Mouse (Mus musculus) macrophage (primary cell): ENCODE results near the gene Itga5. TPM values are rescaled to one million over a fixed set of nuclear protein-coding genes. Genes with fewer than 3 reads are reported as not detected.

ENCODE experiments used
- polyA plus RNA-seq: library from polyadenylated mRNA; stranded (reverse); fragments of 250-400 nt; gene quantifications from 3 replicates; pipeline ENCODE4 v1.2.4, GENCODE M21; 2018; ENCODE audit warnings: inconsistent platforms

Gene Itga5
- polyA plus RNA-seq, 1 experiment from 2014 or later: 24.4 TPM

Other genes starting within 250 kb of the Itga5 start
- 3.2 to 6.0 TPM (median 5.0 TPM) in 3 replicates for gene Smug1, start 199.7 kb downstream of the Itga5 start, polyA plus RNA-seq
- gene Cbx5, start 126.9 kb downstream of the Itga5 start, polyA plus RNA-seq: 12.1 to 27.7 TPM (median 15.0 TPM) in 3 replicates
- 108 to 322 TPM (median 228 TPM) in 3 replicates for gene Hnrnpa1, start 126.3 kb downstream of the Itga5 start, polyA plus RNA-seq
- gene Nfe2, start 108.4 kb downstream of the Itga5 start, polyA plus RNA-seq: 0.79 to 3.5 TPM (median 1.8 TPM) in 3 replicates
- 123 to 145 TPM (median 136 TPM) in 3 replicates for gene Copz1, start 94.0 kb downstream of the Itga5 start, polyA plus RNA-seq
- 0.93 to 14.5 TPM (median 3.7 TPM) in 3 replicates for gene Gpr84, start 56.2 kb downstream of the Itga5 start, polyA plus RNA-seq
- gene Zfp385a, start 26.7 kb downstream of the Itga5 start, polyA plus RNA-seq: 38.1 to 73.9 TPM (median 63.3 TPM) in 3 replicates
- gene Gtsf1, start 63.7 kb upstream of the Itga5 start, polyA plus RNA-seq: not detected in 3 replicates
- gene Gtsf2, start 81.7 kb upstream of the Itga5 start, polyA plus RNA-seq: not detected in 3 replicates
- 290 to 353 TPM (median 316 TPM) in 3 replicates for gene Nckap1l, start 87.0 kb upstream of the Itga5 start, polyA plus RNA-seq
- gene Pde1b, start 136.3 kb upstream of the Itga5 start, polyA plus RNA-seq: 11.3 to 21.5 TPM (median 12.8 TPM) in 3 replicates
- gene Ppp1r1a, start 171.2 kb upstream of the Itga5 start, polyA plus RNA-seq: 0.29 TPM in 1 of 3 replicates, not detected in the others
- gene Glycam1, start 198.3 kb upstream of the Itga5 start, polyA plus RNA-seq: not detected in 3 replicates